Mouse (Mus musculus): ENCODE results near the gene Ano1.

GRCm38 (mm10) chr7:144764537-144765282 is 12.9 kb upstream of the Ano1 start:
- TF ChIP-seq ZNF384 (IDR thresholded peaks at IDR 0.05; ENCODE audit: low read depth, low read length) (no peak), CHD2 (IDR thresholded peaks at IDR 0.05; ENCODE audit: low read depth, low read length) (no peak), MAFK (IDR thresholded peaks at IDR 0.05; ENCODE audit: insufficient read depth, low read depth, low read length) (no peak)
